Mouse (Mus musculus): ENCODE data around the gene Pklr. TPM values are rescaled to one million over a fixed set of nuclear protein-coding genes. Genes with fewer than 3 reads are reported as not detected.
"Not testable (repeated sequence)": the region's sequence is repeated elsewhere in the genome, so short reads cannot be mapped to it uniquely, and the experiment has no call there.

The Pklr gene
- polyA plus RNA-seq, 1 experiment from 2014 or later: 0.17 TPM

- H3K27me3 ChIP-seq: peaks cover 30% of the 10 kb centered on the region
- no peak overlapping the region for H3K4me3 ChIP-seq
These were observed 16.3 kb downstream of the Pklr start for GRCm38 (mm10) chr3:89152084-89152835.

GRCm38 (mm10) chr3:89156951-89157350 is 21.0 kb downstream of the Pklr start:
- no peak for ATAC-seq (ENCODE audit: borderline replicate concordance, extremely low read depth, low FRiP score, low TSS enrichment)
- Histone ChIP-seq H3K9me3 (no peaks in the 10 kb centered on the region), H3K4me3 (no peak overlapping the region), H3K4me2 (no peak overlapping the region), H3K4me1 (peaks cover 16% of the 10 kb centered on the region), H3K27me3 (peaks cover 12% of the 10 kb centered on the region), H3K36me3 (no peaks in the 10 kb centered on the region), H3K27ac (no peak overlapping the region), H3K9ac (no peak overlapping the region)
- WGBS: 79% methylated on average over 8 of the region's 8 CpGs

More at GRCm38 (mm10) chr3:89152084-89152835, 16.3 kb downstream of the Pklr start:
- peaks cover 6% of the 10 kb centered on the region; the same call in 1 of the 2 replicates for H3K4me1 ChIP-seq
- ATAC-seq (ENCODE audit: borderline replicate concordance, extremely low read depth, low FRiP score, low TSS enrichment): no peak; the same call in 1 of the 2 replicates
- 32% methylated on average over 17 of the region's 17 CpGs for WGBS
- no peak overlapping the region for H3K27ac ChIP-seq
- H3K9me3 ChIP-seq: no peaks in the 10 kb centered on the region
- H3K36me3 ChIP-seq: no peaks in the 10 kb centered on the region
- no peak overlapping the region for H3K9ac ChIP-seq
- H3K4me2 ChIP-seq: no peak overlapping the region

- no peak overlapping the region for H3K9ac ChIP-seq
- H3K4me2 ChIP-seq: 0 out of 2 replicates have a peak overlapping the region, but pooled peaks have one; percentile 100
- H3K27me3 ChIP-seq: peaks cover 12% of the 10 kb centered on the region
- H3K27ac ChIP-seq: no peak overlapping the region
- H3K4me1 ChIP-seq: peaks cover 17% of the 10 kb centered on the region
- 16% methylated on average over 7 of the region's 7 CpGs for WGBS
- no peaks in the 10 kb centered on the region for H3K9me3 ChIP-seq
- H3K36me3 ChIP-seq: no peaks in the 10 kb centered on the region
- H3K4me3 ChIP-seq: no peak overlapping the region
- no peak; the same call in 1 of the 2 replicates for ATAC-seq (ENCODE audit: borderline replicate concordance, extremely low read depth, low FRiP score, low TSS enrichment)
These were observed 22.7 kb downstream of the Pklr start for GRCm38 (mm10) chr3:89158651-89159050.

GRCm38 (mm10) chr3:89159211-89159610 is 23.3 kb downstream of the Pklr start:
- Histone ChIP-seq H3K4me3 (peak overlapping the region; percentile 63), H3K27ac (no peak overlapping the region), H3K27me3 (peaks cover 12% of the 10 kb centered on the region), H3K9ac (no peak overlapping the region), H3K36me3 (no peaks in the 10 kb centered on the region), H3K4me2 (peak overlapping the region; percentile 100), H3K9me3 (no peaks in the 10 kb centered on the region), H3K4me1 (peaks cover 22% of the 10 kb centered on the region)
- no peak for ATAC-seq (ENCODE audit: borderline replicate concordance, extremely low read depth, low FRiP score, low TSS enrichment)
- 1% methylated on average over 13 of the region's 13 CpGs for WGBS

- H3K36me3 ChIP-seq: no peaks in the 10 kb centered on the region
- peaks cover 22% of the 10 kb centered on the region for H3K4me1 ChIP-seq
- peak within 1 kb of the TSS; percentile 63 for H3K4me3 ChIP-seq
- peak within 1 kb of the TSS; percentile 42 for H3K9ac ChIP-seq
- under 1% methylated on average over 58 of the region's 66 CpGs for WGBS
- ATAC-seq (ENCODE audit: borderline replicate concordance, extremely low read depth, low FRiP score, low TSS enrichment): peak; percentile 75; the same call in 1 of the 2 replicates
- peak within 1 kb of the TSS; percentile 100 for H3K4me2 ChIP-seq
- no peaks in the 10 kb centered on the region for H3K9me3 ChIP-seq
- H3K27ac ChIP-seq: no peak within 1 kb of the TSS
- peaks cover 12% of the 10 kb centered on the region for H3K27me3 ChIP-seq
These were observed 23.8 kb downstream of the Pklr start, which contains the start of gene Hcn3 for GRCm38 (mm10) chr3:89159616-89160344. Gene Hcn3 (minus strand): TSS chr3:89160196.

- not testable (repeated sequence) for H3K4me3 ChIP-seq; H3K9ac ChIP-seq; H3K9me3 ChIP-seq; H3K4me2 ChIP-seq; H3K27ac ChIP-seq; H3K36me3 ChIP-seq; ATAC-seq (ENCODE audit: borderline replicate concordance, extremely low read depth, low FRiP score, low TSS enrichment)
- Histone ChIP-seq H3K4me1 (peaks cover 31% of the 10 kb centered on the region), H3K27me3 (peaks cover 12% of the 10 kb centered on the region)
These were observed 25.3 kb downstream of the Pklr start for GRCm38 (mm10) chr3:89161207-89161606.

GRCm38 (mm10) chr3:89161786-89162185 is 25.8 kb downstream of the Pklr start:
- no peak overlapping the region for H3K4me3 ChIP-seq
- WGBS: 77% methylated on average over 4 of the region's 4 CpGs

GRCm38 (mm10) chr3:89163123-89163522 is 27.2 kb downstream of the Pklr start:
- 83% methylated on average over 1 of the region's 1 CpGs for WGBS
- no peaks in the 10 kb centered on the region for H3K9me3 ChIP-seq
- ATAC-seq (ENCODE audit: borderline replicate concordance, extremely low read depth, low FRiP score, low TSS enrichment): no peak
- H3K4me1 ChIP-seq: peaks cover 38% of the 10 kb centered on the region
- H3K4me2 ChIP-seq: no peak overlapping the region
- H3K36me3 ChIP-seq: peaks cover 12% of the 10 kb centered on the region
- H3K4me3 ChIP-seq: no peak overlapping the region
- H3K27me3 ChIP-seq: peaks cover 10% of the 10 kb centered on the region
- no peak overlapping the region for H3K27ac ChIP-seq
- H3K9ac ChIP-seq: no peak overlapping the region

More at GRCm38 (mm10) chr3:89161786-89162185, 25.8 kb downstream of the Pklr start:
- H3K36me3 ChIP-seq: no peaks in the 10 kb centered on the region
- H3K9me3 ChIP-seq: no peaks in the 10 kb centered on the region
- peaks cover 12% of the 10 kb centered on the region for H3K27me3 ChIP-seq
- no peak overlapping the region for H3K9ac ChIP-seq
- ATAC-seq (ENCODE audit: borderline replicate concordance, extremely low read depth, low FRiP score, low TSS enrichment): no peak
- no peak overlapping the region for H3K27ac ChIP-seq
- peaks cover 36% of the 10 kb centered on the region for H3K4me1 ChIP-seq
- H3K4me2 ChIP-seq: no peak overlapping the region

GRCm38 (mm10) chr3:89163643-89164245 is 27.8 kb downstream of the Pklr start:
- Histone ChIP-seq H3K4me1 (peaks cover 38% of the 10 kb centered on the region), H3K4me2 (peak overlapping the region; percentile 66), H3K9me3 (no peaks in the 10 kb centered on the region), H3K27me3 (peaks cover 4% of the 10 kb centered on the region), H3K4me3 (peak overlapping the region; percentile 77), H3K9ac (no peak overlapping the region), H3K36me3 (peaks cover 19% of the 10 kb centered on the region), H3K27ac (no peak overlapping the region)
- ATAC-seq (ENCODE audit: borderline replicate concordance, extremely low read depth, low FRiP score, low TSS enrichment): no peak
- 69% methylated on average over 5 of the region's 5 CpGs for WGBS

- Histone ChIP-seq H3K4me3 (peak within 1 kb of the TSS; percentile 77), H3K9me3 (no peaks in the 10 kb centered on the region), H3K36me3 (peaks cover 28% of the 10 kb centered on the region), H3K27ac (peak within 1 kb of the TSS; percentile 96), H3K4me1 (peaks cover 29% of the 10 kb centered on the region), H3K9ac (peak within 1 kb of the TSS; percentile 79), H3K4me2 (peak within 1 kb of the TSS; percentile 66), H3K27me3 (no peaks in the 10 kb centered on the region)
- peak; percentile 98 for ATAC-seq (ENCODE audit: borderline replicate concordance, extremely low read depth, low FRiP score, low TSS enrichment)
- under 1% methylated on average over 75 of the region's 79 CpGs for WGBS
These were observed 28.7 kb downstream of the Pklr start, which contains the start of gene Clk2 for GRCm38 (mm10) chr3:89164506-89165267. Gene Clk2 (plus strand): TSS chr3:89164795.

- Histone ChIP-seq H3K9me3 (no peaks in the 10 kb centered on the region), H3K4me2 (peak overlapping the region; percentile 66), H3K27me3 (no peaks in the 10 kb centered on the region), H3K9ac (peak overlapping the region; percentile 79), H3K27ac (peak overlapping the region; percentile 96), H3K4me1 (peaks cover 23% of the 10 kb centered on the region), H3K4me3 (peak overlapping the region; percentile 77), H3K36me3 (peaks cover 35% of the 10 kb centered on the region)
- no peak for ATAC-seq (ENCODE audit: borderline replicate concordance, extremely low read depth, low FRiP score, low TSS enrichment)
- 16% methylated on average over 12 of the region's 12 CpGs for WGBS
These were observed 29.4 kb downstream of the Pklr start for GRCm38 (mm10) chr3:89165268-89165870.
